9 mouse cellular contexts compared by ENCODE assay signal in genomic region chr9:35163011-35163690, GRCm38 (mm10). TPM values are rescaled to one million over a fixed set of nuclear protein-coding genes. Genes with fewer than 3 reads are reported as not detected.
DNase-seq lines count a peak whose midpoint lies in the region; ATAC-seq and TF ChIP-seq lines count a peak whose summit lies in the region.
"Had no signal": no experiment of that assay in that cellular context is flagged by ENCODE, and none has a peak within 500 bp of the region (broad histone marks: within the 10 kb centered on the region; RNA-seq: fewer than 3 reads in every experiment).

No protein-coding gene starts in this region.

- no peak for ATAC-seq in forebrain, postnatal 0 days
- ATAC-seq in forebrain, embryonic 14.5 days, result no peak
- ATAC-seq in midbrain, postnatal 0 days (ENCODE audit: low FRiP score), result peak; percentile 45; the same call in 1 of the 2 replicates
- ATAC-seq in midbrain, embryonic 16.5 days, result no peak

- no peak overlapping the region for H3K9ac ChIP-seq in forebrain, postnatal 0 days
- H3K9ac ChIP-seq in forebrain, embryonic 14.5 days (ENCODE audit: low read length), result no peak overlapping the region
- no peak overlapping the region for H3K9ac ChIP-seq in midbrain, postnatal 0 days (replicated peaks; ENCODE audit: low read length, poor library complexity, severe bottlenecking)
- no peak overlapping the region for H3K9ac ChIP-seq in midbrain, embryonic 16.5 days (ENCODE audit: low read depth, low read length)
- H3K9ac ChIP-seq: neural tube, embryonic 13.5 days had no signal

- 68% methylated on average over 11 of the region's 11 CpGs for WGBS in forebrain, postnatal 0 days
- WGBS in forebrain, embryonic 14.5 days, result 91% methylated on average over 11 of the region's 11 CpGs
- 83% methylated on average over 11 of the region's 11 CpGs for WGBS in midbrain, postnatal 0 days
- 88% methylated on average over 11 of the region's 11 CpGs for WGBS in midbrain, embryonic 16.5 days

- no peaks in the 10 kb centered on the region for H3K9me3 ChIP-seq in forebrain, postnatal 0 days (ENCODE audit: low read length)
- no peaks in the 10 kb centered on the region for H3K9me3 ChIP-seq in forebrain, embryonic 14.5 days (replicated peaks; ENCODE audit: control insufficient read depth, low read length)
- no peaks in the 10 kb centered on the region for H3K9me3 ChIP-seq in midbrain, postnatal 0 days (ENCODE audit: low read length)
- H3K9me3 ChIP-seq in midbrain, embryonic 16.5 days (replicated peaks; ENCODE audit: control insufficient read depth, low read length, poor library complexity, severe bottlenecking), result no peaks in the 10 kb centered on the region
- H3K9me3 ChIP-seq: neural tube, embryonic 13.5 days had no signal

- H3K4me3 ChIP-seq in forebrain, postnatal 0 days (ENCODE audit: low read depth, low read length), result no peak overlapping the region
- H3K4me3 ChIP-seq in forebrain, embryonic 14.5 days (ENCODE audit: low read depth, low read length), result no peak overlapping the region
- H3K4me3 ChIP-seq in midbrain, postnatal 0 days (ENCODE audit: low read depth, low read length), result no peak overlapping the region
- H3K4me3 ChIP-seq in midbrain, embryonic 16.5 days (ENCODE audit: low read depth, low read length), result no peak overlapping the region
- H3K4me3 ChIP-seq: neural tube, embryonic 13.5 days had no signal

- TF ChIP-seq CTCF in forebrain, postnatal 0 days (IDR thresholded peaks at IDR 0.05; ENCODE audit: low read depth), result no peak
- TF ChIP-seq CTCF in midbrain, postnatal 0 days (IDR thresholded peaks at IDR 0.05), result no peak

- no peaks in the 10 kb centered on the region for H3K27me3 ChIP-seq in forebrain, postnatal 0 days (ENCODE audit: insufficient read depth, low read length)
- no peaks in the 10 kb centered on the region for H3K27me3 ChIP-seq in forebrain, embryonic 14.5 days (replicated peaks; ENCODE audit: control insufficient read depth, insufficient read depth, low read length)
- H3K27me3 ChIP-seq in midbrain, postnatal 0 days (ENCODE audit: insufficient read depth, low read length), result no peaks in the 10 kb centered on the region
- H3K27me3 ChIP-seq in midbrain, embryonic 16.5 days (ENCODE audit: control insufficient read depth, insufficient read depth, low read depth, low read length), result no peaks in the 10 kb centered on the region
- H3K27me3 ChIP-seq: neural tube, embryonic 13.5 days had no signal

- H3K36me3 ChIP-seq in forebrain, postnatal 0 days (ENCODE audit: insufficient read depth), result no peaks in the 10 kb centered on the region
- peaks cover 4% of the 10 kb centered on the region for H3K36me3 ChIP-seq in forebrain, embryonic 14.5 days (ENCODE audit: control insufficient read depth, insufficient read depth, low read length)
- H3K36me3 ChIP-seq in midbrain, postnatal 0 days (ENCODE audit: insufficient read depth, low read length), result no peaks in the 10 kb centered on the region
- H3K36me3 ChIP-seq in midbrain, embryonic 16.5 days (ENCODE audit: control insufficient read depth, insufficient read depth, low read length), result 0 out of 2 replicates have a peak, but pooled peaks cover 3% of the 10 kb centered on the region

- H3K4me1 ChIP-seq in forebrain, postnatal 0 days (ENCODE audit: insufficient read depth), result no peaks in the 10 kb centered on the region
- H3K4me1 ChIP-seq in forebrain, embryonic 14.5 days (ENCODE audit: control insufficient read depth, insufficient read depth, low read length), result peaks cover 4% of the 10 kb centered on the region; the same call in 1 of the 2 replicates
- H3K4me1 ChIP-seq in midbrain, postnatal 0 days (ENCODE audit: insufficient read depth, low read length), result no peaks in the 10 kb centered on the region
- 0 out of 2 replicates have a peak, but pooled peaks cover 3% of the 10 kb centered on the region for H3K4me1 ChIP-seq in midbrain, embryonic 16.5 days (ENCODE audit: control insufficient read depth, insufficient read depth, low read length)

- peak; percentile 32 for DNase-seq in forebrain, postnatal 0 days
- no peak for DNase-seq in forebrain, embryonic 14.5 days (ENCODE audit: low spot score)
- peak; percentile 75 for DNase-seq in midbrain, postnatal 0 days (ENCODE audit: low spot score)
- peak; percentile 91 for DNase-seq in gastrocnemius, adult 18-20 months (ENCODE audit: low spot score)
- DNase-seq in lung, postnatal 14 days, result peak; percentile 63
- DNase-seq in thymus, postnatal 14 days, result no peak
- DNase-seq in embryo, embryonic 10 days (ENCODE audit: low spot score), result no peak

- H3K4me2 ChIP-seq in forebrain, postnatal 0 days (ENCODE audit: low read depth), result no peak overlapping the region
- no peak overlapping the region for H3K4me2 ChIP-seq in forebrain, embryonic 14.5 days (ENCODE audit: low read length)
- H3K4me2 ChIP-seq in midbrain, postnatal 0 days (ENCODE audit: low read depth, low read length, poor library complexity, severe bottlenecking), result no peak overlapping the region
- no peak overlapping the region for H3K4me2 ChIP-seq in midbrain, embryonic 16.5 days (ENCODE audit: low read length)
- H3K4me2 ChIP-seq: neural tube, embryonic 13.5 days had no signal

- no peak overlapping the region for H3K27ac ChIP-seq in forebrain, postnatal 0 days (ENCODE audit: low read depth, low read length)
- no peak overlapping the region for H3K27ac ChIP-seq in forebrain, embryonic 14.5 days (ENCODE audit: low read depth, low read length)
- H3K27ac ChIP-seq in midbrain, postnatal 0 days (ENCODE audit: low read depth, low read length), result no peak overlapping the region
- no peak overlapping the region for H3K27ac ChIP-seq in midbrain, embryonic 16.5 days (ENCODE audit: low read length)
- H3K27ac ChIP-seq: neural tube, embryonic 13.5 days had no signal

RNA-seq across cellular contexts. Expression of gene Dcps, which starts 12.7 kb away (rescaled TPM):
- 48.5 and 61.6 TPM in 2 replicates for total RNA-seq in forebrain, postnatal 0 days (2014; rRNA removed)
- 63.5 and 63.6 TPM in 2 replicates for polyA plus RNA-seq in forebrain, postnatal 0 days (2015; fragmentation: Nextera tagmentation; extraction: Ambion mirVana)
- 93.2 and 94.8 TPM in 2 replicates for polyA plus RNA-seq in forebrain, embryonic 14.5 days (2014; fragmentation: Nextera tagmentation; extraction: Ambion mirVana)
- 39.6 and 41.4 TPM in 2 replicates for total RNA-seq in midbrain, postnatal 0 days (2014; rRNA removed)
- 56.5 and 58.4 TPM in 2 replicates for polyA plus RNA-seq in midbrain, postnatal 0 days (2015; fragmentation: Nextera tagmentation; extraction: Ambion mirVana)
- 73.4 and 79.2 TPM in 2 replicates for polyA plus RNA-seq in midbrain, embryonic 16.5 days (2015; fragmentation: Nextera tagmentation; extraction: Ambion mirVana)
- 1 to 10 TPM; 7.5 to 10.0 TPM for total RNA-seq in gastrocnemius, adult 18-20 months (2021)

RNA-seq across cellular contexts. Expression of gene Srpr, which starts 36.8 kb away (rescaled TPM):
- total RNA-seq in forebrain, postnatal 0 days (2014; rRNA removed), result 31.0 and 37.6 TPM in 2 replicates
- polyA plus RNA-seq in forebrain, postnatal 0 days (2015; fragmentation: Nextera tagmentation; extraction: Ambion mirVana), result 40.1 and 45.7 TPM in 2 replicates
- polyA plus RNA-seq in forebrain, embryonic 14.5 days (2014; fragmentation: Nextera tagmentation; extraction: Ambion mirVana), result 55.1 and 59.0 TPM in 2 replicates
- total RNA-seq in midbrain, postnatal 0 days (2014; rRNA removed), result 39.6 and 43.2 TPM in 2 replicates
- polyA plus RNA-seq in midbrain, postnatal 0 days (2015; fragmentation: Nextera tagmentation; extraction: Ambion mirVana), result 61.0 and 63.0 TPM in 2 replicates
- polyA plus RNA-seq in midbrain, embryonic 16.5 days (2015; fragmentation: Nextera tagmentation; extraction: Ambion mirVana), result 65.8 and 68.2 TPM in 2 replicates
- 100 to 1,000 TPM; 228 to 237 TPM for total RNA-seq in gastrocnemius, adult 18-20 months (2021)

RNA-seq across cellular contexts. Expression of gene Tirap, which starts 36.9 kb away (rescaled TPM):
- total RNA-seq in forebrain, postnatal 0 days (2014; rRNA removed), result 1.7 and 2.0 TPM in 2 replicates
- polyA plus RNA-seq in forebrain, postnatal 0 days (2015; fragmentation: Nextera tagmentation; extraction: Ambion mirVana), result 1.5 and 2.1 TPM in 2 replicates
- polyA plus RNA-seq in forebrain, embryonic 14.5 days (2014; fragmentation: Nextera tagmentation; extraction: Ambion mirVana), result 3.5 and 3.7 TPM in 2 replicates
- total RNA-seq in midbrain, postnatal 0 days (2014; rRNA removed), result 2.6 and 4.3 TPM in 2 replicates
- 2.7 and 3.4 TPM in 2 replicates for polyA plus RNA-seq in midbrain, postnatal 0 days (2015; fragmentation: Nextera tagmentation; extraction: Ambion mirVana)
- 4.3 and 4.6 TPM in 2 replicates for polyA plus RNA-seq in midbrain, embryonic 16.5 days (2015; fragmentation: Nextera tagmentation; extraction: Ambion mirVana)
- 10 to 100 TPM; 24.4 to 35.0 TPM for total RNA-seq in gastrocnemius, adult 18-20 months (2021)

RNA-seq across cellular contexts. Expression of gene St3gal4, which starts 44.1 kb away (rescaled TPM):
- 22.6 and 23.5 TPM in 2 replicates for total RNA-seq in forebrain, postnatal 0 days (2014; rRNA removed)
- polyA plus RNA-seq in forebrain, postnatal 0 days (2015; fragmentation: Nextera tagmentation; extraction: Ambion mirVana), result 16.1 and 18.2 TPM in 2 replicates
- 10.1 and 12.3 TPM in 2 replicates for polyA plus RNA-seq in forebrain, embryonic 14.5 days (2014; fragmentation: Nextera tagmentation; extraction: Ambion mirVana)
- 25.0 and 29.8 TPM in 2 replicates for total RNA-seq in midbrain, postnatal 0 days (2014; rRNA removed)
- polyA plus RNA-seq in midbrain, postnatal 0 days (2015; fragmentation: Nextera tagmentation; extraction: Ambion mirVana), result 19.6 and 20.0 TPM in 2 replicates
- polyA plus RNA-seq in midbrain, embryonic 16.5 days (2015; fragmentation: Nextera tagmentation; extraction: Ambion mirVana), result 15.9 and 17.9 TPM in 2 replicates
- total RNA-seq in gastrocnemius, adult 18-20 months (2021), result 1 to 10 TPM; 4.2 TPM

RNA-seq across cellular contexts. Expression of gene Foxred1, which starts 47.7 kb away (rescaled TPM):
- 38.1 and 42.3 TPM in 2 replicates for total RNA-seq in forebrain, postnatal 0 days (2014; rRNA removed)
- polyA plus RNA-seq in forebrain, postnatal 0 days (2015; fragmentation: Nextera tagmentation; extraction: Ambion mirVana), result 32.0 and 40.8 TPM in 2 replicates
- 24.9 and 27.8 TPM in 2 replicates for polyA plus RNA-seq in forebrain, embryonic 14.5 days (2014; fragmentation: Nextera tagmentation; extraction: Ambion mirVana)
- 36.3 and 39.8 TPM in 2 replicates for total RNA-seq in midbrain, postnatal 0 days (2014; rRNA removed)
- polyA plus RNA-seq in midbrain, postnatal 0 days (2015; fragmentation: Nextera tagmentation; extraction: Ambion mirVana), result 46.5 and 47.0 TPM in 2 replicates
- polyA plus RNA-seq in midbrain, embryonic 16.5 days (2015; fragmentation: Nextera tagmentation; extraction: Ambion mirVana), result 49.8 and 51.2 TPM in 2 replicates
- 10 to 100 TPM; 14.6 to 19.5 TPM for total RNA-seq in gastrocnemius, adult 18-20 months (2021)

Comparison
In these comparisons a context has a peak if more than half of its experiments do, and no peak if none do; other contexts are left out.
1. DNase-seq: peak in forebrain, postnatal 0 days (single experiment), midbrain, postnatal 0 days (single experiment), gastrocnemius, adult 18-20 months (single experiment) and lung, postnatal 14 days (single experiment); none in forebrain, embryonic 14.5 days (single experiment), thymus, postnatal 14 days (single experiment) and embryo, embryonic 10 days (single experiment).